Mouse (Mus musculus): ENCODE data around the gene Rftn1.

DNA sequence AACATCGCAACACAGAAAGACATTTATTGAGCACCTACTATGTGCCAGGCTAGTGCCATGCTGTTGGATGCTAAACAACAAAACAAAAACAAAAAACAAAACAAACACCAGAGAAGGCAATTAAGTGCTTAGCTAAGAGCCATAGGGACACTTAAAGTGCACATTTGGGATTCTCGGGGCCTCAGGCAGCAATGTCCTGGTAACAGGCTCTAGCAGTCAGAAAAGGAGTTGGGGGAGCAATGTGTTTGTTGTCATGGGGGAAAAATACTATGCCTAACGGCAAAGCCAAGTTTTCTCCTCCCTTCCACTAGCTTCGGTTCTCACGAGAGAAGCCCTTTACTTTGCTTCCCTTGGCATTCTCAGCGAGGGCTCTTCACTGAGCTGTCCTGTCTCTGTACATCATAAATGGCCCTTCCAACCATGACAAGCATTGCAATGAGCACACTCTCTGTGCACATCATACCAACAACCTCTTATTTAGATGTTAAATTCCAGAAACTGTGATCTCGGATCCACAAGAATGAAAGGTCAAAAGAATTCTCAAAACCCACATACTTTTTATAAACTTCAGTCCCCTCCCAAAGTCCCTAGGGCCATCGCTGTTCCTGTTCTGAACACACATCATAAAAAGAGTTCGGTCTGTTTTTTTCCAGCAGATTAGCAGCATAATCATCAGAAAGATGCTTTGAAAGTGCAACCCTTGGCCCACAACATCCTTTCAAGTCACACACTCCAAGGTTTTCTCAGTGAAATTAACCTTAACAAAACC is 63.2 kb downstream of the Rftn1 start:
- TF ChIP-seq POLR2A (IDR thresholded peaks at IDR 0.05; ENCODE audit: low read depth, low read length) = no peak
- TF ChIP-seq CTCF (IDR thresholded peaks at IDR 0.05; ENCODE audit: extremely low read depth, insufficient read length, insufficient replicate concordance, low read depth, low read length) = no peak
